Mouse (Mus musculus): ENCODE results near the gene Cd3e.
"Not testable (repeated sequence)": the region's sequence is repeated elsewhere in the genome, so short reads cannot be mapped to it uniquely, and the experiment has no call there.

Gene Cd3e

DNA sequence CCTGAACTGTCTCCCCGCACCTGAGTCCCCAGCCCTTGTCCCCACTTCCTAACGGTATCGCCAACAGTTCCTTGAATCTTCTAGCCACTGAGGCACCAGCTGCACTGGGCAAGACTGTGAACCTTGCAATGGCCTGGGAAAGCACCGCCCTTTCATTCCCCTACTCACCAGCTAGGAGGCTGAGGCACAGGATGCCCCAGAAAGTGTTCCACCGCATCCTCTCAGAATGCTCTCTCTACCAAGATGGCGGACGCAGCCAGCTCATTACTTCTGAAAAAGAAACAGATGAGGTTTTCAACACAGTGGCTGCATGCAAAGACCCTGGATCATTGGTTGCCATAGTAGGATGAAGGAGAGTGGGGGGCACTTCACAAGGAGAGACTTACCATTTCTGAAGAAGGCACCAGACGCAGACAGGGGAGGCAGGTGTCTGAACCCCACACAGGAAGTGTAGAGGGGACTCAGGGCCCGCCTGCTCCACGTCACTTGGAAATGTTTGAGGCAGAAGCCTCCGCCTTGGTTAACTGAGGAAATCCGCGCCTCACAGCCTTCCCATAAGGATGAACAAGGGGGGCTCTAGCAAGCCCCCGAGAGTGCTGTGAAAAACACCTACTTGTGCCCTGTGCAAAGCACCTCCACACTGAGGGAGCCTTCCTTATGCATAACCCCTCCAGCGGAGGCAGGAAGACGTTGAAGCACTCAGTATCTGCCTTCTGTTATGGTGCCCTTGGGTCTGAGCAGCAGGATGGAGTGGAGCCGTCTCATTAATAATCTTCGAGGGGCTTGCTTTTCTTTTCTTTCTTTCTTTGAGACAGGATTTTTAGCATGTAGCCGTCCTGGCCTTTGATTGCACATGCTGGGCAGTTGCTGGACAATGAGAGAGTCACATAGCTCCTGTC lies at the start of gene Cd3e:
Cd3e (minus strand) TSS at position 448 of the 899 bp plus-strand sequence.
- DNase-seq (ENCODE audit: low spot score), result peak; percentile 81

DNA sequence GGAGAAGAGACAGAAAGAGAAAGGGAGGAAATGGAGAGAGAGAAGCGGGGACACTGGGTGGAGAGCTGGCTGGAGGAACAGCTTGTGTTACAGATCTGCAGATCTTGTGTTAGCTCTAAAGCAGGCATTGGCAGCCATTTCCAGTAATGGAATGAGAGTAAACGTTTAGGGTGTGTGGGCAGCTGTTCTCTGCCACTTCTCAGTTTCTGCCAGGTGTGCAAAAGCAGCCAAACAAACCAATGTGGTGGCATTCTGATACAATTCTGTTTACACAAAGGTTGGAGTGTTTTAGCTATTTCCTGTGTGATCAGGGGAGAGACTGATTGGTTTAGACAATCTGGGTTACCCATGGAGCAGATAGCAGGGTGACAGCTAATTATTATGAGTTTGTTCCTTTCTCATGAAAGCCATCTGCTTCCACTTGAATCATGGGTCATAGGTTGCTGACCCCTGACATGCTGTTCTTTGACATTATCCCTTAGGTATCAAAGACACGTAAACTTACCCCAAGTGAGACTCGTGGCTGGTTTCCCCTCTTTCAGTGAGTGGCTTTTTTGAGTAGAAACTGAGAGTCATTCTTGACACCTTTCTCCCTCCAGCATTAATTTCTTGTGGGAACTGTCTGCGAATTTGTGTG lies 49.0 kb upstream of the Cd3e start:
- peak; percentile 12 for DNase-seq (ENCODE audit: low spot score)

DNA sequence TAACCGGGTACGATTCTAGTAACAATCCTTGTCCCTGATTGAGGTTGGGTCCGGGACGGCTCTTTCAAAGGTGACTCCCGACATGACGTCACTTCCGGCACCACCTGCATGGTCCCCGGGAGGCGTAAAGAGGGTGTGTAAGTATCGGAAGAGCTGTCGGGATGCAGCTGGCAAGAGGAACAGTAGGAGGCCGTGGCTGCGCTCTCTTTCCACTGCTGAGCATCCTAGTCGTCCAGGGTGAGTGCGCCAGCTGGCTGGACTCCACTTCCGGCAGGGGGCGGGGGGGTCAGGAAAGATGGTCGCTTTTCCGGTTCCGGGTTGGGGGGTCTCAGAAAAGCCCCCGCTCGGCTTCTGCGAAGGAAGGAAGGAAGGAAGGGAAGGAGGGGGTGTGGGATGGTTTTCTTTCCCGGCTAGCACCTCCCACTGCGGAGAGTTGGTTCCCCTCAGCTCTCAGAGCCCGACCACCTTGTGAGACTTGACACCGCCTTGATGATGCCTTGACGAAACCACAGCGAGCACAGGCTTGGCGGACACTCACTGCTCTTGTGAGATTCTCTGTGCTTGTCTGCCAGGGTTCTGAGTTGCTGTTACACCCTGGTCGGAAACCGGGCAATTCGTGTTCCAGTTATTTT lies 45.8 kb upstream of the Cd3e start, which contains the start of gene Mpzl3:
Mpzl3 (plus strand) TSS at position 105 of the 632 bp plus-strand sequence.
- peak; percentile 84 for DNase-seq (ENCODE audit: low spot score)

DNA sequence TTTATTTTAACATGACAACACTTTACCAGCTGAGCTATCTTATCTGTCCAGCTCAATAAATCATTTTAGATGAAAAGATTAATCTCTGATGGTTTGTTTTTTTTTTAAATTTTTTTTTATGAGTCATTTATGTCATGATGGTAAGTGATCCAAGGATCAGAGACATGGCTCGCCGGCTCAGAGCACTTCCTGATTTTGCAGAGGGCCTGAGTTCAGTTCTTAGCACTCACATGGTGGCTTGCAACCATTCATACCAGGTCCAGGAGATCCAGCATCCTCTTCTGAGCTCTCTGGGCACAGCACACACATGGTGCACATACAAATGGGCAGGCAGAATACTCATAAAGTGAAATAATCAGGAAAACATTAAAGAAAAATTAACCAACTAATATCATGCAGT lies 40.9 kb upstream of the Cd3e start:
- DNase-seq (ENCODE audit: low spot score), result no peak

DNA sequence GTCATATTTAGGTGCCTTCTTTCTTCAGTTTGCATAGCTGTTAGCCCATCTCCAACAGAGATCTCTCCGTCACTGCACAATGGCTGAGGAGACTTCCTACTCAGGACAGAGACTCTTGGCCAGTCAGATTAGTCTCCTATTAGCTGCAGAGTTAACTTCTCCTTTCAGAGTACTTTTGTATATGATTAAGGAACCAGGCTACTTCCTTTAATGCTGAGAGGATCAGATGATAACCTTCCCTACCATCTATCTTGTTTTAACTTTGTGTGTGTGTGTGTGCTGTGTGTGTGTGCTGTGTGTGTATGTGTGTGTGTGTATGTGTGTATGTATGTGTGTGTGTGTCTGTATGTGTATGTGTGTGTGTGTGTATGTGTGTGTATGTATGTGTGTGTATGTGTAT lies 40.3 kb upstream of the Cd3e start:
- DNase-seq (ENCODE audit: low spot score), result no peak

DNA sequence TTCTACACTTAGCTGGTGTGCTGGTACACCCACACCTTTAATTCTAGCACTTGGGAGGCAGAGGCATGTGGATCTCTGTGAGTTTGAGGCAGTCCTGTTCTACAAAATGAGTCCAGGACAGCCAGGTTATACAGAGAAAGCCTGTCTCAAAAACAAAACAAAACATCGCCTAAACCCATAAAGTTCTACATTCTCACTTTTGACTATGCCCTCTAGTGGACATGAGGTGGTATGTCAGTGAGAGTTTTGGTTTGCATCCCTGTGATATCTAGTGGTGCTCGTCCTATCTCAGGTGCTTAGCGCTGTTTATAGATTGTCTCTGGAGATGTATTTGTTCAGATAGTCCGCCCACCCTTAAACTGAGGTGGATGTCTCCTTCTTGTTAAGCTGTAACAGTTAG lies 39.1 kb upstream of the Cd3e start:
- DNase-seq (ENCODE audit: low spot score), result peak; percentile 54

DNA sequence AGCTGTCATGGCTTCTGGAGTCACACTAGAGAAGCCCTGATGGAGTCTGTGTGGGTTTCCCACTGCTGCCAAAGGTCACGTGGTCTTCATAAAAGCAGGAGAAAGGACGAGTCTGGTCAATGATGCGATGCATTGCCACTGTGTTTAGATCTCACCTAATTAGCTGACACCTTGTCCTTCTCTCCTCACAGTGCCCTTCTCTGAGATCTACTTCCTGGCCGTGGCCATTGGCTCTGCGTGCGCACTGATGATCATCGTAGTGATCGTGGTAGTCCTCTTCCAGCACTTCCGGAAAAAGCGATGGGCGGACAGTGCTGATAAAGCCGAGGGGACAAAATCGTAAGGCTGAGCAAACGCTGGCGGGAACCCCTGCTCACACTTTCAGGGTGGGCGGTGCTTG lies 37.5 kb upstream of the Cd3e start:
- no peak for DNase-seq (ENCODE audit: low spot score)

DNA sequence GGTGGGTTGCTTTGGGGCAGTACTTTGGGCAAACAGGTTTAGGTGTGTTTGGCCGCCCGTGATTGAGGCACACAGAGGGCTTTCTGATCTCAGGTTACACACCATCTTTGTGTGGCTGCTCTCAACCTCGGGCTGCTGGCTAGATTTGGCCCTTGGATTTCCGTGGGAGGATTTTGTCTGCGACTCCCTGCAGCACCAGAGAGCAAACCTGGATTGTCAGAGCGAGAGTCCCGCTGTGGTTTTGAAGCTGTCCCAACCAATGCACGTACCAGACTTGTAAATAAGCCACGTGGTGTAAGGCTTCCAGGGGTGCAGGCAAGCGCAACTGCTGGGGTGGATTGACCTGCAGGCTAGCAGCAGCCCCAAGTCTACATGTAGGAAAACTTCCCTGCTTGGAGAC lies 33.5 kb upstream of the Cd3e start:
- peak; percentile 19 for DNase-seq (ENCODE audit: low spot score)

DNA sequence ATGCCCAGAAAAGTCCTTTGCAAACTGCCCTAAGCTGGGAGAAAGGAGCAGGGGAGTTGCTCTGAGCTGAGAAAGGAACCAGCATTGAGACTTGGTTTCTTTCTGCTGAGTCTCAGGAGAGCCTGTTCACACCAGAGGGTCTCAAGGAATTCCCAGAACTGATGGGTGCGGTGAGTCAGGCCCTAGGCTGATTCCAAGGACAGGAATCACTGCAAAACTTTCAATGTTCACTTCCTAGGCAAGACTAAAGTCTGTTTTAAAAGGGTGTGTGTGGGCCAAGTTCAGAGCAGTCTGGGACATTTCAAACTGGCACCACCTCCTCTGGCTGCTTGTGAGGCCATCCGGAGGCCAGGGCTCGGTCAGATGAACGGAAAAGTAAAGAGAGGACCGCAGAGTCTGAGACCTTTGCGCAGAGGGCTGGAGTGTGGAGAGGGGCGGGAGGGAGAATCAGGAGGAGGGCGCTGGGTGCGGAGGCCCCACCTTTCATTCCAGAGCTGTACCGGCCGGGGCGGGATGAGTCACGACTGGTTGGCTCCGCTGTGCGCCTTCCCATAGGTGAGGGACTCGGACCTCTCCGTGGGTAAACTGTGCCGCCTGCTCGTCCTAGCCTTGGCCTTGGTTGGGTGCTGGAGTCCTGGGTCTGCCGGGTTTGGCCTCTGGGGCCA lies 32.8 kb upstream of the Cd3e start:
- peak; percentile 3 for DNase-seq (ENCODE audit: low spot score)

DNA sequence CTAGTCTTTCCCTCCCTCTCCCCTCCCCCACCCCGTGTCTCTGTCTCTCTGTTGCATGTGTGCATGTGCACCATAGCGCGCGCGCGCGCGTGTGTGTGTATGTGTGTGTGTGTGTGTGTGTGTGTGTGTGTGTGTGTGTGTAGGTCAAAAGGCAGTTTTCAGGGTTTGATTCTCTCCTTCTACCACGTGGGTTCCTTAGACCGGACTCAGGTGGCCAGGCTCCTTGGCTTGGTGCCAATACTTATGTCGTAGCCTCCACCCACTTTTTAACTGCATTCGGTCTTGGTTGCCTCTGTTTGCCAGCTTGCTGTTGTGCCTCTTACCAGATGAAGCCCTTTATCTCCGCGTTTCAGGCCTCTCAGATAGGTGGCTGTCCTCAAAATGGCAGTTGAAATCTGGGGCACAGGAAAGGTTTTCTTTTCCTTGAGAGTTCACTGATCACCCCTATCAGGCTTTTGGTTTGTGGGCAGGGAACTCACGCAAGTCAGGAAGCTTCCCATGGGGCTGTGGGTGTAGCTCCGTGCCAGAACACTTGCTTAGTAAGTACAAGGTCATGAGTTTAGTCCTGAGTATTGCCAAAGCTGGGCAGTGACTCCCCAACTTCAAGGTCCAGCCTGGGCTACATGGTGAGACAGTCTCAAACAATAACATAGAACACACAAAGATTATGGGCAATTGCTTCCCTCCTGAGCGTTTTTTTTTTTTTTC lies 31.9 kb upstream of the Cd3e start:
- peak; percentile 14 for DNase-seq (ENCODE audit: low spot score)

DNA sequence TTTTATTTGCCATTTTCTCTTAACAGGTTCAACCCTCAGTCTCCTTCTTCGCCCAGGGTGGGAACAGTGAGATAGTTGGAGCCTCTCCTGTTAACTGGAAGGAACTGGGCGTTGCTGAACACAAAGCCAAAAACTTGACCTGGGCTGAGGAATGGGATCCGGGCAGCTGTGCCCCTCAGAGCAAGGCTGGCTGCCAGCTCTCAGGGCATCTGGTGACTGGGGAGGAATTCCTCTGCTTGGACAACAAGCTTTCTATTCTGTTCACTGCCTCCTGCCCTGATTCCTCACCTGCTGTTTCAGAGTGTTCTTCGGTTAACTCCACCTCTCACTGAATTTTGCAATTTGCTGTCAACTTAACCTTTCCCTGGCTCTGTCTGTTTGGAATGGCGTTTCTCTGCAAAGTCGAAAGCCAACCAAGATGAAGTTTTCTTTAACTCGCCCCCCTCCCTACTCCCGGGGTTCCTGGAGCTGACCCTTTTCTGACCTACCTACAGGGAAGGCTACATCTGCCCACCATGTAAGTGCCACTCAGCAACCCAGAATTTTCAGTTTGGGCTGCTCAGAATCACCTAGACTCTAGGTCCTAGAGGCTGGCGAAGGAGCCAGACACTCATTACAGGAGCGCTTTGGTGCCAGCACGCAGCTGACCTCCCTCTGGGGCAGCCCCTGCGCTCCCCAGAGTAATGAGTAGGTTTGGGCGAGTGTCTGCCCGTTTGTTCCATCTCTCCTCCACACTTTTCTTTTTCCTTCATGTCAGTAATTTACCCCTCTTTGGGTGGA lies 30.8 kb upstream of the Cd3e start:
- DNase-seq (ENCODE audit: low spot score), result no peak

DNA sequence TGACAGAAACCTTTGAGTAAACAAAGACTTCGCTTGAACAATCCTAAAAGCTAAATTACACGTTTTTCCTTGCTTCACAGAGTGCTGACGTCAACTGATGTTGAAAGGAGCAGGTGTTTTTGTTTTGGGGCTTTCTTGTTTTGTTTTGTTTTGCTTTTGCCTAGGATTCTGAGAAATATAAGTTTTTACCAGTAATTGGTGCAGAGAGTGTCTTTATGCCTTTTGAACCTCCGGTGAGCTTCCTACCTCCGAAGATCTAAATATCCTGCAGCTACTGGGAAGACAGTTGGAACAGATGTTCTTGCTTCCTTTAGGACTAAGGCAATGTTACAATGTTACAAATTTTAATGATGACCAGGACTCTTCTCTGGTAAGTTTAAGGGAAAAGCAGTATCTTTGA lies 30.1 kb upstream of the Cd3e start, which contains the start of gene Mpzl2:
Mpzl2 (plus strand) TSS at position 301 of the 400 bp plus-strand sequence.
- DNase-seq (ENCODE audit: low spot score), result no peak

DNA sequence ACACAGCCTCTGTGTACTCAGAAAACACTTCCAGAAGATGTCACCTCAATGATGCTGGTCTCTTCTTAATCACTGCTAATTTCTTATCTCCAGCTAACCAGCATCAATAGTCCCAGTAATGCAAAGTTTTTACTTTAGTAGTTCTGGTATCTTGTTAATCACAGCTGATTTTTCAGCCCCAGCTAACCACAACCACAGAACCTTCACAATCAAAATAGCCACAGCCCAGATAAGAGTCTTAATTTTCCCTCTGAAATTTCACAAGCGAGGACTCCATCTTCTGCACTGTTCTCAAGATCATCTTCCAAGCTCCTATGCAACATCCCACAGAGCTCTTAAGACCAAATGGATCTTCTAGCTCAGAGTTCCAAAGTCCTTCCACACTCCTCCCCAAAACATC lies 28.4 kb upstream of the Cd3e start:
- not testable (repeated sequence) for DNase-seq (ENCODE audit: low spot score)

DNA sequence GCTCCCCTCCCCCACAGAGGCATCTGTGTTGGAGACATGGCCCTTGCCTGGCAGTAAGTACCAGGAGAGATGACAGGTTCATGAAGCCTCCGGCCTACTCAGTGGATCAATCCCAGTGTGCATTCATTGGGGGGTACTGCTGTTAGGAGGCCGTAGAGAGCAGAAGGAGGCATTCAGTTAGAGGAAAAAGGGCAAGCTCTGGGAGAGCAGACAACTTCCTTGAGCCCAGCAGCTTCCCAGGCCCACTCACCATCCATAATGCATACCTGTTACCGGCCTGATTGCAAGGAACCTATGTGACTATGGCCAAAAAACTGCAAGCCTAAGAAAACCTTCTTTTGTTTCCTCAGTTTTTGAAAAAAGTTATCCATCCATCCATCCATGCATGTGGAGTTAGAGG lies 25.1 kb upstream of the Cd3e start:
- no peak for DNase-seq (ENCODE audit: low spot score)

DNA sequence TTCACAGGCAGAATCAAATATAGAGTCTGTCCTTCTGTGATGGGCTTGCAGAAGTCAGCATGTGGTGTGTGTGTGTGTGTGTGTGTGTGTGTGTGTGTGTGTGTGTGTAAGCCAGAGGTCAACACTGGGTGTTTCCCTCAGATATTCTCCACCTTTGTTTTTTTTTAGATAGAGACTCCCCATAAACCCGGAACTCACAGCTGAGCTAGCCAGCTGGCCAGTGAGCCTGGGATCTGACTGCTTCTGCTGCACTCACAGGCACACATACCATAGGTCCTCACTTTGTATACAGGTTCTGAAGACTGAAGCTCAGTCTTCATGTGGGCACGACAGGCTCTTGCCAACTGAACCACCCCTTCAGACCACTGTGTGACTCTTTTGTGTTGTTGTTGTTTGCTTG lies 22.8 kb upstream of the Cd3e start:
- no peak for DNase-seq (ENCODE audit: low spot score)

DNA sequence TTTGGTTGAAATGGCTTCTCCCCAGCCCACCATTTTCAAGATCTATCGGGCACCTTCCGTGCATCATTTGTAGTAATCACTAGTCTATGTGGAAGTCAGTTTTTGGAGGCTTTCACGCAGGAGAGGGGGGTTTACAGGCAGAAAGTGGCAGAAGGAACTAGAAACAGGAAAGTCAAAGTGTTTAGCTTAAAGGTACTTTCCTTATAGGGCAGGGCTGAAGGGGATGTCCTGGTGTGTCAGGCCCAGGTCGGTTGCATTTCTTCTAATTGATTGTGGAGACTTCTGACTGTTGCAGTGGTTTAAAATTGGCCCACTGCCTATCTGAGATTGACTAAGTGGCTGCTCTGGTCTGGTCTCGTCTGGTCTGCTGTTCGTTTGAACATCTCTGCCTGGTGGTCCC lies 20.9 kb upstream of the Cd3e start:
- no peak for DNase-seq (ENCODE audit: low spot score)

DNA sequence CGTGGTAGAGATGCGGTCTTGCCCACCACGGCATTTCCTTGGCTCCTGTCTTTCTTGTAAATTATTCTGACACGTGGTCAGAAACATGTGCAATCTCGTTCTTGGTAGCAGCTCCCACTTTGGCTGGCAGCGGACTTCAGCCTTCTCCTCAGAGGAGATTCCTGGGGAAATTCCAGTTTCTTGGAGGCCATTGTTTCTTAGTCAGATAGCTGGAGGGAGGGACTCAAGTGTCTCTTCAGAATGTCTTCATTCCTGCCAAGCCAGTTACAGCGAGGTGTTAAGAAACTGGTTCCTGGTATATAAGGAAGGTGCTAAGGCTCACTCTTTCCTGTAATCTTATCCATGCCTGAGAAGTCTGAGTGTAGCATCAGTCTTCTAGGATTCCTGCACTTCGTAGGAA lies 17.9 kb upstream of the Cd3e start:
- DNase-seq (ENCODE audit: low spot score), result no peak

DNA sequence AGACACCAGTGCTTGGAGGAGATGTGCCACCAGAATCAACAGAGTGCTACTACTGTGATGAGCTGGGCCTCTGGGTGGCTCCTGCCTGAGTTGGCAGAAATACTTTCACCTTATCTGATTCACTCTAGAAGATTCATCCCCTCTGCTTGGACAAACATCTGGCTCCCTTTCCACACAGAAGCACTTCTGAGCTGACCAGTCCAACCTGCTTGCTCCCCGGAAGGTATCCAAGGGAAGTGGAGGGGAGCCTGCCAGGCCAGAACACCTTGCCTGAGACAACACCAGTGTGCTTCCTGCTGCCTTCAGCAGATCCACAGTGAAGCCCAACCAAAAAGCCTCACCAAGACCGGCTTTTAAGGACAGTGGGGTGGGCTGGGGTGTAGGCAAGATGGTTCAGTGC lies 14.8 kb upstream of the Cd3e start:
- DNase-seq (ENCODE audit: low spot score), result no peak

DNA sequence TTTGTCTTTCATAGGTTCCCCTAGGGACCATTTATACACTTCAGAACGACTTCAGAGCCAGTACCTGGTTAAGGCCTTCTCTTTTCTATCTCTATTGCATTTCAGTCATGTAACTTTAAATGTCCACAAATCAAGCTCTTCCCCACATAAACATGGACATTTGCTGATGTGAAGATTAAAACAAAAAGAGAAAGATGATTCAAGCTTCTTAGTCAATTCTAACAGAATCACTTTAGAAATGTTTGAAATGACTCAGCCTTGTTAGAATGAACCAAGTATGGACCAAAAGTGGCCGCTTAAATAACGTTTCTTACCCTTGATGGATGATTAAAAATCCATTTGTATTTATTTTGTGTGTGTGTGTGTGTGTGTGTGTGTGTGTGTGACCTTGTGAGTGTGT lies 14.2 kb upstream of the Cd3e start:
- DNase-seq (ENCODE audit: low spot score), result no peak

DNA sequence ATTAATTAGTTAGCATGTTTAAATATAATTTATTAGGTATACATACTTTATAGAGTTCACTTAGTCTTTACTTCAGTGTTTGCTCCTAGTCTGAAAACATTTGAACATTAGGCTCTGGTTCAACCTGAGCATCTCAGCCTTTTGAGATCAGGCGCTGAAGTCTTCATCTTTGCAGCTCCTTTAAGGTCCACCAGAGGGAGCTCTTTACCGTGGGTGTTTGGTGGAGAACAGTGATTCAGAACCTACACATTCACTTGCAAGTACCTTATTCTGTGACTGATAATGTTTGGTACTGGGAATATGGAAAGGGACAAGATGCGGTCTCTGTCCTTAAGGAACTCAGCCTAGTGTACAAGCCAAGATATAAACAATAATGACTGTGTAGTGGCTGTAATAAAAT lies 13.4 kb upstream of the Cd3e start:
- peak; percentile 73 for DNase-seq (ENCODE audit: low spot score)

DNA sequence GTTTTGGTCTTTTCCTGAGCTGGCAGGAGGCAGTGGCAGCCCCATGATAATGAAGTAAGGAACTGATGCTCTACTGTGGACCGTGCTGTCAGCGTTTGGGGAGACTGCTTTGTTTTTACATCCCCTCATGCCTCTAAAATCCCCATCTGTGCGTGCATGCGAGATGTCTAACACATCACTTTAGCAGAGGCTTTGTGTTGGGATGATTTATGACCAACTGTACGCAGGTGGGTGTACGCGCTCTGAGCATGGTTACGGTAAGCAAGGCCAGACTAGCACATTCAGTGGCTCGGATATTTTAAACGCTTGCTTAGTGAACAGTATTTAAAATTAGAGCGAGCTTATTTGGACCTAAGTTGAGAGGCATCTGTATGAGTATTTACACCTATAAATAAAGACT lies 8.6 kb upstream of the Cd3e start:
- DNase-seq (ENCODE audit: low spot score), result no peak

Measured in T-cell, adult 2 months (primary cell).